Mouse (Mus musculus) liver, adult (tissue): ENCODE measurements around the gene Sephs1.

Experiments
- GATA4 ChIP-seq: IDR thresholded peaks from 2 replicates; pipeline ENCODE4 v1.6.1; 2014; ENCODE audit warnings: mild to moderate bottlenecking, low read length; ENCODE audit not compliant: insufficient replicate concordance

Gene Sephs1

GRCm38 (mm10) chr2:4881350-4882248 lies at the start of gene Sephs1:
Gene Sephs1, plus strand, starts transcription at chr2:4881564.
- no peak for TF ChIP-seq GATA4

- no peak for TF ChIP-seq GATA4
Measured at GRCm38 (mm10) chr2:4832166-4832565, 49.2 kb upstream of the Sephs1 start.

GRCm38 (mm10) chr2:4849449-4849848 lies 31.9 kb upstream of the Sephs1 start:
- TF ChIP-seq GATA4: no peak

GRCm38 (mm10) chr2:4857186-4857585 lies 24.2 kb upstream of the Sephs1 start:
- TF ChIP-seq GATA4: no peak

- no peak for TF ChIP-seq GATA4
Measured at GRCm38 (mm10) chr2:4858161-4858560, 23.2 kb upstream of the Sephs1 start.

GRCm38 (mm10) chr2:4864008-4864816 lies 17.2 kb upstream of the Sephs1 start:
- TF ChIP-seq GATA4: no peak

- no peak for TF ChIP-seq GATA4
Measured at GRCm38 (mm10) chr2:4864817-4865296, 16.5 kb upstream of the Sephs1 start.

GRCm38 (mm10) chr2:4868028-4868725 lies 13.2 kb upstream of the Sephs1 start:
- TF ChIP-seq GATA4: no peak

GRCm38 (mm10) chr2:4872740-4873139 lies 8.6 kb upstream of the Sephs1 start:
- TF ChIP-seq GATA4: no peak

- no peak for TF ChIP-seq GATA4
Measured at GRCm38 (mm10) chr2:4873331-4873730, 8.0 kb upstream of the Sephs1 start.

GRCm38 (mm10) chr2:4875090-4875489 lies 6.3 kb upstream of the Sephs1 start:
- TF ChIP-seq GATA4: no peak

GRCm38 (mm10) chr2:4876131-4876530 lies 5.2 kb upstream of the Sephs1 start:
- no peak for TF ChIP-seq GATA4

- no peak for TF ChIP-seq GATA4
Measured at GRCm38 (mm10) chr2:4880737-4881349, 521 bp upstream of the Sephs1 start.

- no peak for TF ChIP-seq GATA4
Measured at GRCm38 (mm10) chr2:4882249-4882791, 956 bp downstream of the Sephs1 start.
